Mouse (Mus musculus) ovary, postnatal 36 days (tissue): ENCODE data around the gene Cep131.

ENCODE experiments used
- DNase-seq: peaks from one replicate; pipeline ENCODE4 v3.0.0; 2022; ENCODE audit warnings: low spot score, mixed read lengths

The Cep131 gene

DNA sequence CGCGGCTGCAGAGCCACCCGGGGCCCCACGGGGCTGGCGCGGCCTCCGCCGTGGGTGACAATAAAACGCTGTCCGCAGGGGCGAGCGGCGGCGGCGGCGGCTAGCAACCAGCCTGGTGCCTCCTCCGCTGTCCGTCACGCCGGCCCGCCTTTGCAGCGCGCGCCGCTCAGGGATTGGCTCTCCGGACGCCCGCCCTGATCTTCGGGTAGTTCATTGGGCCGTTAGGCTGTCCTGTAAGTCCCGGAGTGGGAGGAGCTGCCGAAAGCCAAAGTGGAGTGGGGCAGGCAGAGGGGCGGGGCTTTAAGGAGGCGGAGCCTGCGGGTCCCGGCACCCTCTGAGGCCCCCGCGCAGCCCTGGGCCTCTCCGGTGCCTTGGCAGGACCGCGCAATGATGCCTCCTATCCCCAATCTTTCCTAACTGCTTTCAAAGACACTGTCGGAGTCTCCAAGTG is at the start of gene Cep131:
Gene Cep131 (minus strand): TSS at position 126 of the 451 bp plus-strand sequence.
- peak; percentile 98 for DNase-seq

DNA sequence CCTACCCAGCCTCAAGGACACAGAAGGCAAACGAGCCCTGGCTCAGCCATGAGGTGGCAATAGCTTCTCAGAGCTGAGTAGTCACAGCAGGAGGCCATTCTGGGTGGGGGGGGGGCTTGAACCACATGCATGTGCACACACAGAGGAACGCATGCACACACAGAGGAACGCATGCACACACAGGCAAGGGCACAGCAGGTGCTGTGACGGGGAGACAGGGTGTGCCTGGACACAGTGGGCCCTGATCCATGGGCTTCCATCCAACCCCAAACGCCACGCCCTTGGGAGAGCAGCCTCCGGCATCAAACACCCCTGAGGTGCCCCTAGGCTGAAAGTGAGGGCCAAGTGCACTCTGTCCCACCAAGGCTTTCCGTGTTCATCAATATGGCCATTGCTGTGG is 49.6 kb upstream of the Cep131 start:
- no peak for DNase-seq

DNA sequence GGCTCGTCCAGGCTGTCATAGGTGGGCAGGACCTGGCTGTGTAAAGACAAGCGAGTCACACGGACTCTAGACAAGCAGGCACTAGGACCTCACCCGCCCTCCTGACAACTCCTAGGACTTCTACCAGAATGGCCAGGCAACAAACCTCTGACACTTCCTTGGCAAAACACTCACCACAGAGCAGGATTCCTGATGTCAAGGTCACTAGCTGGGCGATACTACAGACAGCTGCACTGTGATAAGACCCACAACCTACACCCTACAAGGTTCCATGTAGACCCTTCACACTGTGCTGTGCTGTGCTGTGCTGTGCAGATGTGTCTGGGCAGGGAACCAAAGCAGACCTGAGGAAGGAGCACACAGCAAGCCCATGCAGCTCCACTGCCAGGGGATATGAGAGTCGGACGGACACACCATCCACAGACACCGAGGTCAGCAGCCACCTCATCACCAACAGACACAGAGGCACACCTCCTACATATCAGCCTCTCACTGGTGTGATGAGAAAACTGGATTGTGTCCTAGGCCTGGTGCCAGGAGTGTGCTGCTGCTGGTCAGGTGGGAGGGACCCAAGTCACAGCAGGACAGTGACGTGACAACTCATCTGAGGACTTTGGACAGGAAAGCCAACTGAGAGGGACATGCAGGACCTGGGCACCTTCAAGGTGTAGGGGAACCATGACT is 48.4 kb upstream of the Cep131 start:
- no peak for DNase-seq

DNA sequence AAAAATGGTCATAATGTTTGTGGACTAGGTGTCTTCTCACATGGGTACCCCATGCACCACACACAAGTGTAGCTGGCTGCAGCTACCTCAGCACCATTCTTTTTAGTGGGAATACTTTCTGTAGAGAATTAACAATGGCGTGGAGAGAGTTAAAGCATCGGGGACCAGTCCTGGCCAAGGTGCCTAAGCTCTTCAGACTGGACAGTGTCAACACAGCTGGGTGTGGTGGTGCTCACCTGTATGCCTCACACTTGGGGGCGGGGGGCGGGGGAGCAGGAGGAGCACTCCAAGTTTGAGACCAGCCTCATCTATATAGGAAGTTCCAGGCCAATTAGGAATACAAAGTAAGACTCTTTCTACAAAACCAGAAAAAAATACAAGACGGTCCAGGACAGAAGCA is 47.5 kb upstream of the Cep131 start:
- DNase-seq: no peak

DNA sequence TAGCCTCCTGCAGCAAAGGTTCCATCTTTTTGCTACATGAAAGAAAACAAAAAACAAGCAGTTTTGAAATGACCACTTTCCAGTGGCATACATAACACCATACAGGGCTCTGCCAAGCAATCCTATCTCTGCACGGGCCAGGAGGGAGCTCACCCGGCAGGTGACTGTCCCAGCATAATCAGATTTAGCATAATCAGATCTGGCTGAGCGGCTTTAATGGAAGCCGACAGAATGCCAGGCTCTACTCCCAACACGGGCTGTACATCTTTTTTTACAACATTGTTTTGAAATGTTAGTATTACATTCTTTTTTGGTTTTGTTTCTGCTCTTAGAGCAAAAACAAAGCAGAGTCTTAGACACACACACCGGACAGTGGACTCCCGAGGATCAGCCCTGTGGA is 42.7 kb upstream of the Cep131 start:
- DNase-seq: no peak

DNA sequence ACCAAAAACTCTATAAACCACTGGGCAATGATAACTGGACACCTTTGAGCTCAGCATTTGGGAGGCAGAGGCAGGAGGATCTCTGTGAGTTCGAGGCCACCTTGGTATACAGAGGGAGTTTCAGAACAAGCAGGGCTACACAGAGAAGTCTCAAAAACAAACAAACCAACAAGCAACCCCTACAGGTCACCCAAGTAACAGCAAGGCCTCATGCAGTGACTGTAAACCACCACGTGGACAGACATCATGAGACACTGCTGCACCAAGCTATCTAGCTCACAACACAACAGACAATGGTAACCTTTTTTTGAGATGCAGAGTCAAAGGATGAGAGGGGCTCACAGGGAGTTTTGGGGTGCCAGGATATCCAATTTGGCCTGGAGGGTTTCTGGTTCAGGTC is 40.2 kb upstream of the Cep131 start:
- DNase-seq: no peak

DNA sequence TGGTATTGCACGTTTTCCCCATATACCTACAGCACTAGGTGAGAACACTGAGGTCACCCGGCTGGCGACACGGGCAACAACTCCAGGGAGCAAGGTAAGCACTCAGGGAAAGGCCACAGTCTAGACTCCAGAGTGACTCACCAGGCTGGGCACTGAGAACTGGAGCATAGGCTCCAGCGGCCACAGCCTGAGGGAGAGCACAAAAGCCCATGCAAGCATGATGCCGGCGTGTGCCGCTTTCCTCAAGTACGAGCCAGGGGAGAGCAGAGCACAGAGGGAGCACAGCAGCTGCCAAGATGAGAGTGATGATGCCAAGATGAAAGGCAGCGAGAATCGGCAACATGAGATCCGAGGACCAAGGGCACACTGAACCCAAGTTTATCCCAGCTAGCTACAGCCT is 35.5 kb upstream of the Cep131 start:
- no peak for DNase-seq

DNA sequence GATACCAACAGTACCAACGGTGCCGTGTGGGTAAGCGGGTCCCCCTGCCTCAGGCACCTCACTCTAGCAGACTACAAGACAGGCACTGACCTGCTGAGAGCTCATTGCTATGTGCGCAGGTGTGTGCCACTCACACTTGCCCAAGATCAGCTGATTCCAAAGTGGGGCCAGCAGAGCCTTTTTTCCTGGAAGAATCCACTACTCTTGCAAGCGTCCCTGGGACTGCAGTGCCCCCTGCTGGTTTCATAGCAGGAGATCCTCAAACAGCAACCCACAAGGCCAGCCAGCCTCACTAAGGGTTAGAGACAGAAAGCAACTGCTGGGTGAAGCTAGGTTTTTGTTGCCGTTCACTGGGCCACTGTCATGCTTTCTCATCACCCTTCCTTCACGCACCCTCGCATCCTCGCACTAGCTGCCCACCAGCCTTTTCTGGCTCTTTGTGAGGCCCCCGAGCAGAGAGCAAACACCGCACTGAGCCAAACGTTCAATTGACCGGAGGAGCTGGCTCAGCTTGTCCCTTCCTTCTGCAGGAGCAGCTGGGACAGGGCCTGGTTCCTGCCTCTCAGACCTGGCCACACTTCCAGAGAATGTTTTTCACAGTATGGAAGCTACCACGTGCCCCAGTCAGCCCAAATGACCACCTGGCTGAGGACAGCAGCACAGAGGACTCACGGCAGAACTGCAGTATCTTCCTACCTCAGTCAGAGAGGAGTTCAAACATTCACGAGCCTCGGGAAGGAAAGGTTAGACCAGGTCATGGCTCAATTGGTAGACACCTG is 34.2 kb upstream of the Cep131 start:
- DNase-seq: peak; percentile 58

DNA sequence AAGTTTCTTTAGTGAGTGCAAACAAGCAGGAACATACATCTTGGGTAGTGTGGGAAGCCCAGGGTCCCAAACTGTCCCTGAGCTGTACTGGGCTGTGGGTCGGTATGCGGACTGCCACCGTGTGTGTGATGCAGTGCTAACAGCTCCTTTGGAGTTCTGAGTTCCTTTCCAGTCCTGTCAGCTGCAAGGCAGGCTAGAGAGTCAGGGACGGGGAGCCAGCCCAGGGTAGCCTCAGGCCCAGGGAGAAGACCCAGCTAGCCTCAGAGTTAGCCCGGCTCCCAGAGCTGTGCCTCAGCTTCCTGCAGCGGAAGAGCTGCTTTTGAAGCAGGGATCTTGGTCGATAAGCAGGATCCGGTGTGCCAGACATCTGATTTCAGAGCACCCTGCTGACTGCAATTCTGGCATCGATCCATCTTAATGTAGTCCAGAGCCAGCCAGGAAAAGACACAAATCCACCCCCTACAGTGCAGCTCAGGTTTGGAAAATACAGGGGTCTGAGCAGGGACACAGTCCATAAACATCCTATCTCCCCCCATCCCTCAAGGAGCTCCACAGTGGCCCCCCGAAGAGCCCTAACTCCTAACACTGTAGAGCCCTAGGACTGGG is 33.4 kb upstream of the Cep131 start:
- DNase-seq: no peak

DNA sequence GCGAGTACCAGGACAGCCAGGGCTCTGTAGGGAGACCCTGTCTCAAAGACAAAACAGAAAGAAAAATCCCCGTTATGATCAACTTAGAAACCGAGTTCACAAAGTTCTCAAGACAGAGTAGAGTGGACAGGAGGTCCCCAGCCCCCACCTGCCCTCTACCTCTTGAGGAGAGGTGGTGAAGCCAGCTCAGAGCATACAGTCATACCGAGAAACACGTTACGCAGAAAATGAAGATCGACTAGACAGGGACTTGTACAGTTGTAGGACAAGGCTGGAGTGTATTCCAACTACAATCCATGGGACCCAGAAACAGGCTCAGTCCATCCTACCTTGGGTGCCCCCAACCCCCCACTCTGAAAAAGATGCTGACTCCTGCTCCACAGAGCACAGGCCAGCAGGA is 32.5 kb upstream of the Cep131 start:
- DNase-seq: no peak

DNA sequence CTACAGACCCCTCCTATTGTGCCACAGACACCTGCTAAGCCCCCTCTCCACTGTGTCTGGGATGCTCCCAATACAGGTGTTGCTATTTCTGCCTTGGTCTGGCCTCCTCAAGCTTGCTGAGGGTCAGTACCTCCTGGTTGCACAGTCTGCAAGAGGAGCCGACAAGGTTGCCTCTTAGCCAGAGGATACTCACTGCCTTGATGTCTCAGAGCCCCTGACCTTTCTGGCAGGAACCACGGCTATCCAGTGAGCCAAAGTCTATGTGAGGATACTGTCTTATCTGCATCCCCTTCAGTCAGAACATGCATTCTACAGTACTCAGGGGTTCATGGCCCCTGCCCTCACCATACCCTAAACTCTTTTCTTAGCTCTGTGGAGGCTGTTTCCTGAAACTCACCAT is 31.0 kb upstream of the Cep131 start:
- no peak for DNase-seq

DNA sequence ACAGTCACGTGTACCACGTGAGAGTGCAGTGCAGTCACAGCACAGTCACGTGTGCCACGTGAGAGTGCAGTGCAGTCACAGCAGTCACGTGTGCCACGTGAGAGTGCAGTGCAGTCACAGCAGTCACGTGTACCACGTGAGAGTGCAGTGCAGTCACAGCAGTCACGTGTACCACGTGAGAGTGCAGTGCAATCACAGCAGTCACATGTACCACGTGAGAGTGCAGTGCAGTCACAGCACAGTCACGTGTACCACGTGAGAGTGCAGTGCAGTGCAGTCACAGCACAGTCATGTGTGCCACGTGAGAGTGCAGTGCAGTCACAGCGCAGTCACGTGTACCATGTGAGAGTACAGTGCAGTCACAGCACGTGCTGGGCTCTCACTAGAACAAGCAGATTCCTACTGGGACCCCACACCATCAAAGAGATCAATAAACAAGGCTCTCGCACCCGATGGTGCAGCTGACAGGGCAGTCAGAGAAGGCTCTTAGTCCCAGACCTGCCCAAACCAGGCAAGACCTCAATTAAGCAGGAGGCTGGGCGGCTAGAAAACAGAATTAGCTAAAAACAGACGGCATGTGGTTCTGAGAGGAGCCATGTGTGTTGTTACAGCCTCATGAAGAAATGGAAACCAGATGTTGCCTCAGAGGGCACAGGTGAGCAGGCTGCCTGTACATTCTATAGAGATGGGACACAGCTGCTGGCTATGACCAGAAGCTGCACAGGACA is 28.0 kb upstream of the Cep131 start:
- DNase-seq: no peak

DNA sequence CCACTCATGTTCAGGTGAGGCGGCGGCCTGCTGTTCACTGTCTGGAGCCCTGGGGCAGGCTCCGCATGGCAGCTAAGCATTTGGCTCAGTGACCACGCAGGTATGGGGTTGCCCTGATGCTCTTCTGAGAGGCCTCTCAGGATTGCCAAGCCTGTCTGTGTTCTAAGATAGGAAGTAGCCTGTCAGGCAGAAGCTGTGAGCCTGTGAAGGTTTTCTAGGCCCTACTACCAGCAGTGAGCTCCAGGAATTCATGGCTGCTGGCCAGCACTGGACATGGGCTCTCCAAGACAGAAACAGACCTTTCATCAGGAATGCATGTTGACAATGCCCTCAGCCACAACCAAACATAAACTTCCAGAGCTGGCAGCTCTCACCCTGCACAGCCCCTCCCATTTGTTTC is 25.5 kb upstream of the Cep131 start:
- no peak for DNase-seq

DNA sequence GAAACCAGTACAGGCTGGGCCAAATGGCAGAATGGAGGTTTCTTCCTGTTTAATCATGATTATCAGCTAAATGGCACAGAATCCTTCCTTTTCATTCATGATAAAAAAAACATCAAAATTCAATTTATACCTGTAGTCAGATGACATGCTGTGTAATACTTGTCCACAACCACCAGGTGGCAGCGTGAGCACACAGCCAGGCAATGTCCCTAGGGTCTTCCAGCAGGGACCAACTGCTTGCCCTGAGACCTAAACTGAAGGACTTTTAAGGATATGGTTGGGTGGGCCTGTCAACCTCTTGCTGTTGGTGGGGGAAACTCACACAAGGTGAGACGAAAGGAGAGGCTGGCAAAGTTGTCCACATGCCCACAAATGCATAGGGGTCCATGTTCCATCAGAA is 24.4 kb upstream of the Cep131 start:
- peak; percentile 56 for DNase-seq

DNA sequence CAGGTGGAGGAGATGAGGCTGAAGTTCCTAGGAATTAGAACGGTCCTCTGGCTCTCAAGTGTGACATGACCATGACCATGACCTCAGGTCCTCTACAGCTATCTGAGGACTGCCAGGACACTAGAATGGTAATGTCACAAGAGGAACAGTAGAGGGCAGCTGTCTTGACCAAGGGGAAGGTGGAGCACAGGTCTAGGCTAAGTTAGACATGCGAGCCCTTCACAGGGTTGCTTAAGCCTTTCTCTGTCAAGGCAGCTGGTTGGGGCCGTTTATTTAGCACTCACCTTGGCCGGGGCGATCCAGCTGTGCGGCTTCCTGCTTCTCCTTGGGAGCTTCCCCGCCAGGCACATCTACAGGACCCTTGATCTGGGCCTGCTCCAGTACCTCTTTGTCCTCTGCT is 23.9 kb upstream of the Cep131 start:
- no peak for DNase-seq

DNA sequence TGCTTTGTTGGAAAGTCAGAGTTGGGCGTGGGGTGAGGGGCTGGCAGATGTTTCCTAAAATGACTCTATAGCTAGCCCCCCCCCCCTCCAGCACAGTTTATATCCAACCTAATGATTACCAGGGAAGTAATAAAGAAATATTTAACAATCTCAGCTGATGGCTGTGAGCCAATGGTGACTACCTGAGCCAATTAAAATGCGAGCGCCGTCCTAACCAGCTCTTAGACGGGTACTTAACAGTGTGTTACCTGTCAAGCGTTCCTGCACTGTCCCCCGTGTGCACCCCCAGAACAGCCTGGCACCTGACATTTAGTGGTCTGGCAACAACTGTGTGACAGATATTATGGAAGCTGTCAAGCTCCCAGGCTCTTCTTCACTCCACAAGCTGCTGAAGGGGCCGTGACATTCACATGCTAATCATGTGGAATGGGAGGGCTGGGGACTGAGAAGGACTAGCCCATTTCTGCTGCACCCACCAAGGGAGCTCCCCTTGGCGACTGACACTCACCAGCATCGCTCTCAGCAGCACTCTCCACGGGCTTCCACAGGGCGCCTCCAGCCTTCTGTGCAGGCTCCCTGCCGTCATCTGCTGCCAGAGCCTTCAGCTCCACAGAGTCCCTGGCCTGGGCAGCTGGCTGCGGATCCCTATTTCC is 23.1 kb upstream of the Cep131 start:
- no peak for DNase-seq

DNA sequence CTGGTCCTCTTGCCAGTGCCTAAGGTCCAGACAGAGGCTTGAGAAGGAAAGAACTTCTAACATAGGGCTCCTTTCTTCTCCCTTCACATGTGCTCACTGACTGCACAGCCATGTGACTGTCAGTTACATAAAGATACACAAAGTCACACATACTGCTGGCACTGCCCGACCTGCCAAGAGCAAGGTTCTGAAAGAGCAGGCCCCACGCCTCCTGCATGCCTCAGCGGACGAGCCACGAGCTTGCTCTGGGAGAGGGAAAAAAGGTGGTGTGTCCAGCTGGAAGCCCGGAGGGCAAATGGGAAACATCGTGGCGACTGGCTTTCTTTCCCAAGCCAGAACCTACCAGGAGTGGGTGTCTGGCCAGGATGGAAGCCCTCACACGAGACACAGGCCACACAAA is 21.2 kb upstream of the Cep131 start:
- no peak for DNase-seq

DNA sequence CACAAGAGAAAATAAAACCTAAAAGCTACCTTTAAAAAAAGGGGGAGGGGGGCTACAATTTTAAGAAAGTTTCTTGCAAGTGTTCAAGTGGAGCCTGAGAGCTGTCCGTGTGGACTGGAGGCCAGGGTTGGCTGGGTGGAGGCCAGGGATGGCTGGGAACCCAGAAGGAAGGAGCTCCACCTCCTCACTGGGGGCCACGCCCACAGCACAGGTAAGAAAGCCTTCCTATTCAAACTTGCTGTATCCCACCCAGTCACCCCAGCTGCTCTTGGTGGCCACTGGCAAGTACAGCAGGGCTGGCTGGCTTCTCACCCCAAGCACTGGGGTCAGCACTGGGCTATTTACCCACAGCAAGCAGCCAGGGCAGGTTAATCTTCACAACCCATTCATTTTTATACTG is 20.4 kb upstream of the Cep131 start:
- DNase-seq: no peak

DNA sequence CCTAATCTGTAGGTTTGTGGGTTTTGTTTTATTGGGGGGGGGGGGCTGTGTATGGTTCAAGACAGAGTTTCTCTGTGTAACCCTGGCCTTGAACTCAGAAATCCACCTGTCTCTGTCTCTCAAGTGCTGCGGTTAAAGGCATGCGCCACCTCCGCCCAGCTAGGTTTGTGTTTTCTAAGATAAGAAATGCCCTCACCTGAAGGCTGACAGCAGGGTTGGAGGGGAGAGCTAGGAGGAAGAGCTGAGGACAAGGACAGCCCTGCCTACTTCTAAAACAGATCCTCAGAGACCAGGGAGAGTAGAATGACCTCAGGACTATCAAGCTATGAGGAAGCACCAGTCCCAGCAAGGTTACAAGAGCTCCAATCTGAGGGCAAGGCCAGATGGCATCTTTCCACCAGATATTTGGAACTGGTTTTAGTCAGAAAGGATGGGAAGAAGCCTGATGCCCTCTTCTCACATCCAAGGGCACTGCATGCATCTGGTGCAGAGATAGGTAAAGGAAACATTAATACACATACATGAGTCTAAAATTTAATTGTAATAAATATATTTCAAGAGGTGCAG is 16.9 kb upstream of the Cep131 start:
- no peak for DNase-seq

DNA sequence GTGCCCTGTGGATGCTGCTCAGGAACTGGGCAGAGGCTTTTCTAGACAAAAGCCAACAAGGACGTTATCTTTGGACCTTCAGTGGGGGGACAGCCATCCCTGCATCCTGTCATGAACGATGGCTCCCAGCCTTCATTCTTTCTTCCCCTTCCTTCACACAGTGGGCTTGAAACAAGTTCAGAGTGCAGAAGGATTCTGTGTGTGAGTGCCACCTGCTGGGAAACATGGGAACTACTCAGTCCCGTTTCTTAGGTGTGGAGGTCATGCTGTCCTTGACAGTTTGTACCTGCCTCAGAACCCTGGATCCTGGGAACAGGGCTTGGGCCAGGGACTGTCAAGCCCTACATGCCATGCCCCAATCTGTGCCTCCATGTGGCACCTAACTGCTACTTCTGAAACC is 14.4 kb upstream of the Cep131 start:
- DNase-seq: peak; percentile 46

DNA sequence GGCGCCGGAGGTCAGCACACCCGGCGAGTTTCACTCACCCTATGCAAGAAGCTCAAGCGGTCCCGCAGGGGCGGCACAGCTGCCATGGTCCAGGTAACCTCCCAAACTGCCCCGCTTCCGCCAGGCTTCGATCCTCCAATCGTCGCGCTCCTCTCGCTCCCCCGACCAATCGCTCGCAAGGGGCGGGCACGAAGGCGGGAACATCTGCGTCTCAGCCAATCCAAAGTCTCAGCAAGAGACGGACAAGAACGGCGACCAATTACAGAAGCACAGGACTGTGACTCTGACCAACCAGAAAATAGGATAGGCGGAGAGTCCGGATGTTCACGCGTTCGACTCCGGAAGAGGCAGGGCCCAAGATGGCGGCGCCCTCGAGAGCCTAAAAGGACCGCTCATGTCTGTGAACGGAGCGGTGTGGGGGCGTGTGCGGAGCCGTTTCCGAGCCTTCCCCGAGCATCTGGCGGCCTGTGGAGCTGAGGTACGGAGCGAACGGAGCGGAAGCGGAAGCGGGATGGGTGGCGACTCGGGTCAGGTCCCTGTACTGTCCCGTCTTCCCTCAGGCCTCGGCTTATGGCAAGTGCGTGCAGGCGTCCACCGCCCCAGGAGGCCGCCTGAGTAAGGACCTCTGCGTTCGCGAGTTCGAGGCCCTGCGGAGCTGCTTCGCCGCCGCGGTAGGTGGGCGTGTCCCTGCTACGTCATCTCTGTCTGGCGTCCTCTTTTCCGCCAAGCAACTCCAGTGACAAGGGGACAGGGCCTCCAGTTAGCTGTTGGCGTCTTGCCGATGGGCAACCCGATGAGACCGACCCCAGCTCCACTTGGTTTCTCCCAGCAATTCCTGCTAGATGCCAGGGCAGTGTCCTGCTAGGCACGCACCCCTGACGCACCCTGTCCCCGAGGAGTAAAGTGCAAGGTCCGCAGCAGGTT is 12.2 kb upstream of the Cep131 start, which contains the start of the genes Tepsin and Ndufaf8:
Gene Tepsin (minus strand): TSS at position 144 of the 924 bp plus-strand sequence.
Gene Ndufaf8 (plus strand): TSS at position 341 of the 924 bp plus-strand sequence.
- peak; percentile 99 for DNase-seq
